Mouse (Mus musculus): ENCODE measurements around the gene Muc20. TPM values are rescaled to one million over a fixed set of nuclear protein-coding genes. Genes with fewer than 3 reads are reported as not detected.

The Muc20 gene
- polyA plus RNA-seq (2012; rRNA removed): not detected in 2 replicates

- no peak within 1 kb of the TSS for H3K27ac ChIP-seq (ENCODE audit: insufficient read depth, low read length)
- TF ChIP-seq POLR2A (IDR thresholded peaks at IDR 0.05; ENCODE audit: borderline replicate concordance, insufficient read depth, low read length) (no peak), CTCF (IDR thresholded peaks at IDR 0.05; ENCODE audit: borderline replicate concordance, insufficient read depth, low read depth, low read length) (no peak)
- H3K27me3 ChIP-seq (ENCODE audit: control insufficient read depth, insufficient read depth, low read length): no peaks in the 10 kb centered on the region
- 67% methylated on average over 3 of the region's 3 CpGs for whole genome bisulfite sequencing
- DNase-seq: no peak
- no peak within 1 kb of the TSS for H3K4me3 ChIP-seq (replicated peaks; ENCODE audit: insufficient read depth, low read depth, low read length)
- H3K4me1 ChIP-seq (ENCODE audit: control insufficient read depth, insufficient read depth, low read length): no peaks in the 10 kb centered on the region
Measured at GRCm38 (mm10) chr16:32797426-32797689, at the start of gene Muc20. Gene Muc20 (minus strand): TSS chr16:32797435.

- H3K27ac ChIP-seq (ENCODE audit: insufficient read depth, low read length): no peak overlapping the region
- H3K27me3 ChIP-seq (ENCODE audit: control insufficient read depth, insufficient read depth, low read length): no peaks in the 10 kb centered on the region
- H3K4me3 ChIP-seq (replicated peaks; ENCODE audit: insufficient read depth, low read depth, low read length): no peak overlapping the region
- H3K4me1 ChIP-seq (ENCODE audit: control insufficient read depth, insufficient read depth, low read length): no peaks in the 10 kb centered on the region
- WGBS: 85% methylated on average over 4 of the region's 4 CpGs
- DNase-seq: no peak
- TF ChIP-seq POLR2A (IDR thresholded peaks at IDR 0.05; ENCODE audit: borderline replicate concordance, insufficient read depth, low read length) (no peak), CTCF (IDR thresholded peaks at IDR 0.05; ENCODE audit: borderline replicate concordance, insufficient read depth, low read depth, low read length) (no peak)
Measured at GRCm38 (mm10) chr16:32831501-32831900, 34.3 kb upstream of the Muc20 start.

GRCm38 (mm10) chr16:32829104-32829503, 31.9 kb upstream of the Muc20 start:
- no peak for TF ChIP-seq CTCF (IDR thresholded peaks at IDR 0.05; ENCODE audit: borderline replicate concordance, insufficient read depth, low read depth, low read length)
- no peak for TF ChIP-seq POLR2A (IDR thresholded peaks at IDR 0.05; ENCODE audit: borderline replicate concordance, insufficient read depth, low read length)
- WGBS: 92% methylated on average over 11 of the region's 11 CpGs
- Histone ChIP-seq H3K4me3 (replicated peaks; ENCODE audit: insufficient read depth, low read depth, low read length) (no peak overlapping the region), H3K27ac (ENCODE audit: insufficient read depth, low read length) (no peak overlapping the region), H3K27me3 (ENCODE audit: control insufficient read depth, insufficient read depth, low read length) (no peaks in the 10 kb centered on the region), H3K4me1 (ENCODE audit: control insufficient read depth, insufficient read depth, low read length) (no peaks in the 10 kb centered on the region)
- no peak for DNase-seq

GRCm38 (mm10) chr16:32826521-32826920, 29.3 kb upstream of the Muc20 start:
- TF ChIP-seq POLR2A (IDR thresholded peaks at IDR 0.05; ENCODE audit: borderline replicate concordance, insufficient read depth, low read length) (no peak), CTCF (IDR thresholded peaks at IDR 0.05; ENCODE audit: borderline replicate concordance, insufficient read depth, low read depth, low read length) (no peak)
- H3K4me1 ChIP-seq (ENCODE audit: control insufficient read depth, insufficient read depth, low read length): no peaks in the 10 kb centered on the region
- WGBS: 95% methylated on average over 11 of the region's 11 CpGs
- H3K27me3 ChIP-seq (ENCODE audit: control insufficient read depth, insufficient read depth, low read length): no peaks in the 10 kb centered on the region
- DNase-seq: no peak
- H3K27ac ChIP-seq (ENCODE audit: insufficient read depth, low read length): no peak overlapping the region
- no peak overlapping the region for H3K4me3 ChIP-seq (replicated peaks; ENCODE audit: insufficient read depth, low read depth, low read length)

- DNase-seq: no peak
- Histone ChIP-seq H3K27ac (ENCODE audit: insufficient read depth, low read length) (no peak overlapping the region), H3K4me3 (replicated peaks; ENCODE audit: insufficient read depth, low read depth, low read length) (no peak overlapping the region), H3K4me1 (ENCODE audit: control insufficient read depth, insufficient read depth, low read length) (no peaks in the 10 kb centered on the region), H3K27me3 (ENCODE audit: control insufficient read depth, insufficient read depth, low read length) (no peaks in the 10 kb centered on the region)
- 76% methylated on average over 12 of the region's 12 CpGs for WGBS
- TF ChIP-seq CTCF (IDR thresholded peaks at IDR 0.05; ENCODE audit: borderline replicate concordance, insufficient read depth, low read depth, low read length): no peak
Measured at GRCm38 (mm10) chr16:32825380-32825779, 28.1 kb upstream of the Muc20 start.

- H3K27me3 ChIP-seq (ENCODE audit: control insufficient read depth, insufficient read depth, low read length): no peaks in the 10 kb centered on the region; the same call in 1 of the 2 replicates
- 94% methylated on average over 13 of the region's 13 CpGs for WGBS
- no peak overlapping the region for H3K27ac ChIP-seq (ENCODE audit: insufficient read depth, low read length)
- TF ChIP-seq CTCF (IDR thresholded peaks at IDR 0.05; ENCODE audit: borderline replicate concordance, insufficient read depth, low read depth, low read length) (no peak), POLR2A (IDR thresholded peaks at IDR 0.05; ENCODE audit: borderline replicate concordance, insufficient read depth, low read length) (no peak)
- H3K4me3 ChIP-seq (replicated peaks; ENCODE audit: insufficient read depth, low read depth, low read length): no peak overlapping the region
- DNase-seq: no peak
- no peaks in the 10 kb centered on the region for H3K4me1 ChIP-seq (ENCODE audit: control insufficient read depth, insufficient read depth, low read length)
Measured at GRCm38 (mm10) chr16:32824061-32824460, 26.8 kb upstream of the Muc20 start.

- DNase-seq: no peak
- Histone ChIP-seq H3K4me1 (ENCODE audit: control insufficient read depth, insufficient read depth, low read length) (no peaks in the 10 kb centered on the region), H3K27me3 (ENCODE audit: control insufficient read depth, insufficient read depth, low read length) (no peaks in the 10 kb centered on the region; the same call in 1 of the 2 replicates), H3K4me3 (replicated peaks; ENCODE audit: insufficient read depth, low read depth, low read length) (no peak overlapping the region), H3K27ac (ENCODE audit: insufficient read depth, low read length) (no peak overlapping the region)
- 93% methylated on average over 8 of the region's 8 CpGs for WGBS
- TF ChIP-seq CTCF (IDR thresholded peaks at IDR 0.05; ENCODE audit: borderline replicate concordance, insufficient read depth, low read depth, low read length) (no peak), POLR2A (IDR thresholded peaks at IDR 0.05; ENCODE audit: borderline replicate concordance, insufficient read depth, low read length) (no peak)
Measured at GRCm38 (mm10) chr16:32823487-32823886, 26.3 kb upstream of the Muc20 start.

GRCm38 (mm10) chr16:32822881-32823280, 25.6 kb upstream of the Muc20 start:
- Histone ChIP-seq H3K4me3 (replicated peaks; ENCODE audit: insufficient read depth, low read depth, low read length) (no peak overlapping the region), H3K4me1 (ENCODE audit: control insufficient read depth, insufficient read depth, low read length) (no peaks in the 10 kb centered on the region), H3K27me3 (ENCODE audit: control insufficient read depth, insufficient read depth, low read length) (no peaks in the 10 kb centered on the region; the same call in 1 of the 2 replicates), H3K27ac (ENCODE audit: insufficient read depth, low read length) (no peak overlapping the region)
- 87% methylated on average over 5 of the region's 5 CpGs for WGBS
- no peak for DNase-seq
- TF ChIP-seq POLR2A (IDR thresholded peaks at IDR 0.05; ENCODE audit: borderline replicate concordance, insufficient read depth, low read length) (no peak), CTCF (IDR thresholded peaks at IDR 0.05; ENCODE audit: borderline replicate concordance, insufficient read depth, low read depth, low read length) (no peak)

All from cerebellum, adult 2 months (tissue).